Mouse (Mus musculus): ENCODE results near the gene Fndc11. TPM values are rescaled to one million over a fixed set of nuclear protein-coding genes. Genes with fewer than 3 reads are reported as not detected.

Gene Fndc11
- polyA plus RNA-seq, 1 experiment from 2014 or later: 0.19 TPM

- Histone ChIP-seq H3K27ac (no peak within 1 kb of the TSS), H3K9ac (no peak within 1 kb of the TSS; the same call in 1 of the 2 replicates), H3K4me2 (peak within 1 kb of the TSS; percentile 37), H3K4me1 (replicated peaks) (0 out of 2 replicates have a peak, but pooled peaks cover 5% of the 10 kb centered on the region), H3K27me3 (0 out of 2 replicates have a peak, but pooled peaks cover 7% of the 10 kb centered on the region), H3K9me3 (no peaks in the 10 kb centered on the region), H3K4me3 (peak within 1 kb of the TSS; percentile 25), H3K36me3 (no peaks in the 10 kb centered on the region)
- ATAC-seq (ENCODE audit: low FRiP score): no peak
- WGBS: 23% methylated on average over 16 of the region's 16 CpGs
These were observed 21.9 kb downstream of the Fndc11 start, which contains the start of gene Helz2 for GRCm38 (mm10) chr2:181241602-181242313. Helz2 (minus strand) TSS chr2:181242027.

GRCm38 (mm10) chr2:181242314-181242665, 22.5 kb downstream of the Fndc11 start:
- ATAC-seq (ENCODE audit: low FRiP score): no peak
- Histone ChIP-seq H3K9me3 (no peaks in the 10 kb centered on the region), H3K27me3 (0 out of 2 replicates have a peak, but pooled peaks cover 7% of the 10 kb centered on the region), H3K27ac (no peak overlapping the region), H3K36me3 (no peaks in the 10 kb centered on the region; the same call in 1 of the 2 replicates), H3K9ac (no peak overlapping the region), H3K4me1 (replicated peaks) (0 out of 2 replicates have a peak, but pooled peaks cover 5% of the 10 kb centered on the region), H3K4me2 (0 out of 2 replicates have a peak overlapping the region, but pooled peaks have one; percentile 37), H3K4me3 (no peak overlapping the region)
- WGBS: 65% methylated on average over 3 of the region's 3 CpGs

- WGBS: 36% methylated on average over 11 of the region's 11 CpGs
- no peaks in the 10 kb centered on the region for H3K9me3 ChIP-seq
- no peaks in the 10 kb centered on the region; the same call in 1 of the 2 replicates for H3K36me3 ChIP-seq
- 0 out of 2 replicates have a peak, but pooled peaks cover 7% of the 10 kb centered on the region for H3K27me3 ChIP-seq
- H3K27ac ChIP-seq: no peak overlapping the region
- no peak overlapping the region for H3K4me2 ChIP-seq
- ATAC-seq (ENCODE audit: low FRiP score): no peak
- H3K4me3 ChIP-seq: no peak overlapping the region
- H3K9ac ChIP-seq: no peak overlapping the region
- H3K4me1 ChIP-seq (replicated peaks): 0 out of 2 replicates have a peak, but pooled peaks cover 5% of the 10 kb centered on the region
These were observed 24.0 kb downstream of the Fndc11 start for GRCm38 (mm10) chr2:181243706-181244394.

GRCm38 (mm10) chr2:181245031-181245430, 25.2 kb downstream of the Fndc11 start:
- Histone ChIP-seq H3K4me2 (no peak overlapping the region), H3K27me3 (0 out of 2 replicates have a peak, but pooled peaks cover 7% of the 10 kb centered on the region), H3K9me3 (no peaks in the 10 kb centered on the region), H3K9ac (no peak overlapping the region), H3K27ac (no peak overlapping the region), H3K36me3 (no peaks in the 10 kb centered on the region; the same call in 1 of the 2 replicates), H3K4me3 (no peak overlapping the region), H3K4me1 (replicated peaks) (0 out of 2 replicates have a peak, but pooled peaks cover 5% of the 10 kb centered on the region)
- no peak for ATAC-seq (ENCODE audit: low FRiP score)
- WGBS: 24% methylated on average over 2 of the region's 2 CpGs

GRCm38 (mm10) chr2:181249217-181249616, 29.4 kb downstream of the Fndc11 start:
- no peak for ATAC-seq (ENCODE audit: low FRiP score)
- WGBS: 89% methylated on average over 10 of the region's 10 CpGs
- H3K4me1 ChIP-seq (replicated peaks): no peaks in the 10 kb centered on the region
- peaks cover 38% of the 10 kb centered on the region for H3K36me3 ChIP-seq
- no peaks in the 10 kb centered on the region for H3K27me3 ChIP-seq
- no peaks in the 10 kb centered on the region for H3K9me3 ChIP-seq
- no peak overlapping the region for H3K9ac ChIP-seq
- H3K4me2 ChIP-seq: no peak overlapping the region
- H3K4me3 ChIP-seq: no peak overlapping the region
- no peak overlapping the region for H3K27ac ChIP-seq

- H3K4me3 ChIP-seq: no peak overlapping the region
- no peak overlapping the region for H3K4me2 ChIP-seq
- peaks cover 61% of the 10 kb centered on the region for H3K36me3 ChIP-seq
- no peaks in the 10 kb centered on the region for H3K9me3 ChIP-seq
- H3K4me1 ChIP-seq (replicated peaks): no peaks in the 10 kb centered on the region
- H3K9ac ChIP-seq: no peak overlapping the region
- no peak for ATAC-seq (ENCODE audit: low FRiP score)
- H3K27ac ChIP-seq: no peak overlapping the region
- 92% methylated on average over 1 of the region's 1 CpGs for WGBS
- no peaks in the 10 kb centered on the region for H3K27me3 ChIP-seq
These were observed 32.0 kb downstream of the Fndc11 start for GRCm38 (mm10) chr2:181251841-181252240.

GRCm38 (mm10) chr2:181253248-181253647, 33.4 kb downstream of the Fndc11 start:
- 87% methylated on average over 1 of the region's 1 CpGs for WGBS
- H3K9me3 ChIP-seq: no peaks in the 10 kb centered on the region
- no peak for ATAC-seq (ENCODE audit: low FRiP score)
- no peak overlapping the region for H3K4me3 ChIP-seq
- H3K9ac ChIP-seq: no peak overlapping the region
- no peaks in the 10 kb centered on the region for H3K4me1 ChIP-seq (replicated peaks)
- H3K27me3 ChIP-seq: no peaks in the 10 kb centered on the region
- H3K36me3 ChIP-seq: peaks cover 72% of the 10 kb centered on the region
- no peak overlapping the region for H3K27ac ChIP-seq
- no peak overlapping the region for H3K4me2 ChIP-seq

- ATAC-seq (ENCODE audit: low FRiP score): no peak
- H3K9me3 ChIP-seq: no peaks in the 10 kb centered on the region
- H3K4me3 ChIP-seq: no peak overlapping the region
- H3K9ac ChIP-seq: no peak overlapping the region
- H3K4me1 ChIP-seq (replicated peaks): no peaks in the 10 kb centered on the region
- 91% methylated on average over 2 of the region's 2 CpGs for WGBS
- H3K27me3 ChIP-seq: no peaks in the 10 kb centered on the region
- peaks cover 82% of the 10 kb centered on the region for H3K36me3 ChIP-seq
- no peak overlapping the region for H3K27ac ChIP-seq
- no peak overlapping the region for H3K4me2 ChIP-seq
These were observed 47.0 kb downstream of the Fndc11 start for GRCm38 (mm10) chr2:181266839-181267238.

GRCm38 (mm10) chr2:181272092-181272491, 52.3 kb downstream of the Fndc11 start:
- H3K9me3 ChIP-seq: no peaks in the 10 kb centered on the region
- no peak overlapping the region for H3K4me3 ChIP-seq
- WGBS: 97% methylated on average over 2 of the region's 2 CpGs
- no peak for ATAC-seq (ENCODE audit: low FRiP score)
- no peak overlapping the region for H3K4me2 ChIP-seq
- no peaks in the 10 kb centered on the region for H3K4me1 ChIP-seq (replicated peaks)
- H3K27ac ChIP-seq: no peak overlapping the region
- H3K36me3 ChIP-seq: peaks cover 73% of the 10 kb centered on the region
- no peak overlapping the region for H3K9ac ChIP-seq
- no peaks in the 10 kb centered on the region for H3K27me3 ChIP-seq

Other genes starting within 250 kb of the Fndc11 start
- 0.61 and 0.78 TPM in 2 replicates for gene Col20a1, start 233.5 kb upstream of the Fndc11 start, polyA plus RNA-seq (2015; fragmentation: Nextera tagmentation; extraction: Ambion mirVana)
- gene Chrna4, start 176.5 kb upstream of the Fndc11 start, polyA plus RNA-seq (2015; fragmentation: Nextera tagmentation; extraction: Ambion mirVana): 33.6 and 37.0 TPM in 2 replicates
- 50.0 and 53.9 TPM in 2 replicates for gene Kcnq2, start 84.7 kb upstream of the Fndc11 start, polyA plus RNA-seq (2015; fragmentation: Nextera tagmentation; extraction: Ambion mirVana)
- 6.4 and 6.7 TPM in 2 replicates for gene Eef1a2, start 63.0 kb upstream of the Fndc11 start, polyA plus RNA-seq (2015; fragmentation: Nextera tagmentation; extraction: Ambion mirVana)
- gene Ppdpf, start 32.8 kb upstream of the Fndc11 start, polyA plus RNA-seq (2015; fragmentation: Nextera tagmentation; extraction: Ambion mirVana): 444 TPM in 2 replicates
- gene Ptk6, start 17.2 kb upstream of the Fndc11 start, polyA plus RNA-seq (2015; fragmentation: Nextera tagmentation; extraction: Ambion mirVana): not detected in 2 replicates
- 0.19 and 0.25 TPM in 2 replicates for gene Srms, start 6.8 kb upstream of the Fndc11 start, polyA plus RNA-seq (2015; fragmentation: Nextera tagmentation; extraction: Ambion mirVana)
- gene Helz2, start 22.0 kb downstream of the Fndc11 start, polyA plus RNA-seq (2015; fragmentation: Nextera tagmentation; extraction: Ambion mirVana): 0.38 and 0.48 TPM in 2 replicates
- gene Gmeb2, start 68.0 kb downstream of the Fndc11 start, polyA plus RNA-seq (2015; fragmentation: Nextera tagmentation; extraction: Ambion mirVana): 17.2 and 17.8 TPM in 2 replicates
- gene Stmn3, start 94.5 kb downstream of the Fndc11 start, polyA plus RNA-seq (2015; fragmentation: Nextera tagmentation; extraction: Ambion mirVana): 1,135 and 1,161 TPM in 2 replicates
- gene Rtel1, start 99.7 kb downstream of the Fndc11 start, polyA plus RNA-seq (2015; fragmentation: Nextera tagmentation; extraction: Ambion mirVana): 34.6 and 35.1 TPM in 2 replicates
- gene Zgpat, start 144.9 kb downstream of the Fndc11 start, polyA plus RNA-seq (2015; fragmentation: Nextera tagmentation; extraction: Ambion mirVana): 69.2 and 69.8 TPM in 2 replicates
- gene Arfrp1, start 145.4 kb downstream of the Fndc11 start, polyA plus RNA-seq (2015; fragmentation: Nextera tagmentation; extraction: Ambion mirVana): 87.8 and 88.4 TPM in 2 replicates
- 43.7 and 45.0 TPM in 2 replicates for gene Lime1, start 160.1 kb downstream of the Fndc11 start, polyA plus RNA-seq (2015; fragmentation: Nextera tagmentation; extraction: Ambion mirVana)
- 22.4 and 23.5 TPM in 2 replicates for gene Zbtb46, start 239.4 kb downstream of the Fndc11 start, polyA plus RNA-seq (2015; fragmentation: Nextera tagmentation; extraction: Ambion mirVana)

All from hindbrain, embryonic 13.5 days (tissue).